Mouse (Mus musculus): ENCODE measurements at regions not wholly inside any gene's neighbourhood (a gene's known extent, or its start where the extent isn't known, plus 50 kb on each side); places are given as distances from the start of the nearest gene placed in this dataset.

- no peak for DNase-seq (ENCODE audit: low spot score in 2 of 2)
Measured at GRCm38 (mm10) chr1:80030635-80031034, 169.7 kb upstream of the Serpine2 start.

DNA sequence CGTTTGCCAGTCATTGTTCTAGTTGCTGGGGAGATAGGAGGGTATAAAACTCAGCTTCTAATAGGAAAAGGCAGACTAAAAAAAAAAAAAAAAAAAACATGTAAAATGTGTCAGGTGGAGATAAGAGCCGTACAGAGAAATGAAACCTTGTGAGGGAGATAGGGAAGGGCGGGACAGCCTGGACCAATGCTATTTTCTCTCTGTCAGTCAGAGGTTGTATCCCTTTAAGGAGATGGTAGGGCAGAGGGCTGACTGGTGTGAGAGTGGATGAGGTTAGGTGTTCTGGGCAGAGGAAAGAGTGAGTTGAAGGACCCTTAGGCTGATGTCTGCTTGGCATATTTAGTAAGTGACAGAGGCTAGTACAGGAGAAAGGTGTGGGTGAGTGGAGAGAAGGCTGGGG lies 169.2 kb upstream of the Serpine2 start:
- no peak for DNase-seq (ENCODE audit: low spot score in 2 of 2)

DNA sequence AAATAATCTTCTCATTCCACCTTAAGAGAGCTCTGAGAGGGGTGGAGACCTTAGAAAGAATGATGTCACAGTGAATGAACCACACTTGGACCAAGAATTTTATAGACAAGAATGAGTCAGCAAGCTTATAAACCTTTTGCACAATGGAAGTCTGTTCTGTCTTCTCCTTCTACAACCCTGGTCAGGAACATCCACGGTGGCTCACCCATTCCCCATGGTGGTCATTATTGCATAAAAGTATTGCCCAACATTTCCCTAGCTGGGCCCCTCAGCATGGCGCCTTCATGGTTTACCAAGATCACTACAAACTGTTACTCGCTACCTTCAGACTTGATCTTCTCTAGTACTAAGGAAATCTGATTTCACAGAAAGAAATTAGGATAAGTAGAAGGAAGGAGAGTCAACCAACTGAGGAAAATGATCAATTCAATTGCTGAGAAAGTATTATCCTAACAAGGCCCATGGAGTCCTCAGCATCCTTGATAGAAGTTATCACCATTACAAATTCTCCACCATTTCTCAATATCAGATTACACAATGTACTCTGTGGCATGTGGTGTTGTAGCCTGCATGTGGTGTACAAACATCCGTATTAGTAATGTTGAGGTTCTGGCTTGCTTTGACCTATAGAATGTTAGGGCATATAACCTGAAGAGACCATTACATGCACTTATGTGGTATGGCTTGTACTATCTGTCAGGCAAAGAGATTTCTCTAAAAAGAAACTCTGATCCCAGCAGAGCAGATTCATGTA lies 165.1 kb upstream of the Serpine2 start:
- no peak for DNase-seq (ENCODE audit: low spot score in 2 of 2)

GRCm38 (mm10) chr1:80023518-80024095 lies 162.6 kb upstream of the Serpine2 start:
- DNase-seq (ENCODE audit: low spot score in 2 of 2): no peak

DNA sequence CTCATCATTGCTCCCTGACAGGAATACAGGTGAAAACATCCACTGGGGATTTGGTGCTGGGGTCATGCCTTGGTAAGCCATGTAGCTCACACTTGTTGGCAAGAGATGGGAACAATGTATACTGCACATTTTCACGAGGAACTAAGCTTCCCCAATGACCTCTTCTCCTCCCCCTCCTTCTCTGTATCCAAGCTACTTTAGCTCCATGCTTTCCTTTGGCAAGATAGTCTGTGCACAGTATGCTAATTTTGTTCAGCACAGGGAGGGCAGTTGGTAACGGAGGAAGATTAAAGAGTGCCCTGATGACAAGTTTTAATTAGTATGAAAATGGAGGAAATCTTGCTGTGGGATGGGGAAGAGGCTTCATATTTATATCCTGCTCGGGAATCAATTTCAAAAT lies 160.9 kb upstream of the Serpine2 start:
- DNase-seq (ENCODE audit: low spot score in 2 of 2): no peak

GRCm38 (mm10) chr1:80018391-80019065 lies 157.5 kb upstream of the Serpine2 start:
- no peak for DNase-seq (ENCODE audit: low spot score in 2 of 2)

DNA sequence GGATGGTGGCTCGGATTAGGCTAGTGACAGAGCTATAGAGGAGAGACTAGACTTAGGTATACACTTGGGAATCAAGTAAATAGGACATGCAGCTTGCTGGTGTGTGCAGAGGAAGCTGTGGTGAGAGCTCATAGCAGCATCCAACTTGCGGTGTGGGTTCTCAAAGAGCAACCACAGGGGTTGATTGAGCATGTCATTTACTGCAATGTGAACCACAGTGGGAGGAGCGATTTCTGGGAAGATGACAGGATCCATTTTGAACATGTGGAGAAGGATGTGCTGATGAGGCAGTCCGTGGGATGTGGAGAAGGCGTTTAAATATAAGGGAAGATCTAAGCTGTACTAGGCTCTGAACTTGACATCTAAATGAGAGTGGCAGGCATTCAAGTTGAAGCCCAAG lies 154.5 kb upstream of the Serpine2 start:
- DNase-seq (ENCODE audit: low spot score in 2 of 2): no peak

- no peak for DNase-seq (ENCODE audit: low spot score in 2 of 2)
Measured at GRCm38 (mm10) chr1:80014586-80014985, 153.6 kb upstream of the Serpine2 start.

- no peak for DNase-seq (ENCODE audit: low spot score in 2 of 2)
Measured at GRCm38 (mm10) chr1:80010724-80011123, 149.7 kb upstream of the Serpine2 start.

DNA sequence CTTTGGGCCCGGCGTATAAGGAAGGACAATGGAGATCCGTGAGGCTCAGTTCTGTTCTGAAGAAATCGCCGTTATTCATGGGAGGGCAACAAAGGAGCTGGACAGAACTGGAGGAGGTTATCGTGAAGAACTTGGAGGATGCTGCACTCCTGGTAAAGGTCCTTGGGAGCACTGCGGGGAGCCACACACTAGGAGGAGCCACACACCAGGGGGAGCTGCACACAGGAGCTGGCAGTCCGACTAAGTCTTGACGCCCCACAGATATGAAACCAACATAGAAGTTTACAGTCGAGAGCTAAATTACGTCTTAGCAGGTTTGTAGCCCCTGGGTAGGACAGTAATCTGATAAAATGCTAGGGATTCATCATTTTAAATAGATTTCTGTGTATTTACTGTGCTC lies 138.1 kb upstream of the Serpine2 start:
- DNase-seq (ENCODE audit: low spot score in 2 of 2): no peak

- DNase-seq (ENCODE audit: low spot score in 2 of 2): no peak
Measured at GRCm38 (mm10) chr1:79997911-79998310, 136.9 kb upstream of the Serpine2 start.

DNA sequence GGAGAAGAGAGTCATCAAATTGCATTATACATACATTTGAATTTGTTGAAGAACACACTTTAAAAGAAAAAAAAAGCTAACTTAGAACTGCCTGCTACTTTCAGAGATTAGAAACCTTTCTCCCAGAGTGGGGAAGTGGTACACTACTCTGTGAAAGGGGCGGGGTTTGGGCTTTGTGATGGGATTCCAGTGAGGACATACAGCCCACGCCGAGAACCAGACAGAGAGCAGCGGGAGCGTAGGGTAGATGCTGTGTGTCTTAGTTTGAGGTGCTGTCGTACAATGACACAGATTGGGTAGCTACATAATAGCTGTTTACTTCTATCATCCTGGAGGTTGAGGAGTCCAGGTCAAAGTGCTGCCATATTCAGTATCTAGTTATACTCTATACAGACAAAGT lies 136.5 kb upstream of the Serpine2 start:
- no peak for DNase-seq (ENCODE audit: low spot score in 2 of 2)

GRCm38 (mm10) chr1:79984721-79985120 lies 123.7 kb upstream of the Serpine2 start:
- no peak for DNase-seq (ENCODE audit: low spot score in 2 of 2)

DNA sequence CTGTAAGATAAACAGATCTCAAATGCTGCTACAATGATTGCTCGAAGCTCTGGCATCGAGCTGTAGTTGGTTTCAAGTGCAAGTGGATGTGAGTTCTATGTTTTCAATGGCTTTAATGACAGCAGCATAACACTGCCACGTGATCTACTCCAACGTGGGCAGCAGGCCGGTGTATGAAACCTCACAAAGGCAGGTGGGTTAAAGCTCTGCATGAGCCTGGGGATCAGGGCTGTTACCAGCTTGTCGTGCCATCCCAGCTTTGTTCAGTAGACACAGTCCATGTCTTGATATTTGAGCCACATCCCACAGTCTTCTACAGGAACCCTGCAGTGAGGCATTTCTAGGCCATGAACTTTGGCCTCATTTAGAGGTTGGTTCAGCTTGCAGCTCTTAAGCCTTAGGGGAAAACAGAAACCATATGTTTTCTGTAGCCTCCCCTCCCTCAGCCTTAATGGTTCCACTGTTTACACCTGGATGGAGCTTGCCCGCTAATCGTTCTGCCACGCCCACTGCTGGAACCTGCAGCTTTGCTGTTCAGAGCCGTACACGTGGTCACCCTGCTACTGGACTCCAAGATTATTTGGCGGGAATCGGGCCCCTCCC lies 121.8 kb upstream of the Serpine2 start:
- no peak for DNase-seq (ENCODE audit: low spot score in 2 of 2)

- DNase-seq (ENCODE audit: low spot score in 2 of 2): no peak
Measured at GRCm38 (mm10) chr1:79979863-79980262, 118.9 kb upstream of the Serpine2 start.

DNA sequence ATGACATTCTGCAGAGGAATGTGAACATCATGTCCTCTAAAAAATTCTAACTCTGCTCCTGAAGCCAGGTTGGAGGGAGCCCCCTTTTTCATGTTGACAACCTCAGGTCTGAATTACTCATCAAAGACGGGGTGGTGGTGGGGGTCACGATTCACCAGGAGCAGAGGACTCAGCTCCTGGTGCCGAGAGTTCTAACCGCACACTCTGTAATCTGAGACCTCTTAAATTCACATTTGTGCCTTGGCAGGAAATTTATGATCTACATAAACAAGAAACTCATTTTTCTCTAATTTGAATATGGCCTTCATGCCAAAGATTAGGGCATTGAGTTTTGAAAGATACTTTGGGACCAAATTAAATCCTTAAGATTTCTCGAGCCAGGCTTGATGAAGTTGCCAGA lies 117.2 kb upstream of the Serpine2 start:
- DNase-seq (ENCODE audit: low spot score in 2 of 2): no peak

GRCm38 (mm10) chr1:79956121-79956520 lies 95.1 kb upstream of the Serpine2 start:
- peak; percentile 9 to 25 for DNase-seq (ENCODE audit: low spot score in 2 of 2)

DNA sequence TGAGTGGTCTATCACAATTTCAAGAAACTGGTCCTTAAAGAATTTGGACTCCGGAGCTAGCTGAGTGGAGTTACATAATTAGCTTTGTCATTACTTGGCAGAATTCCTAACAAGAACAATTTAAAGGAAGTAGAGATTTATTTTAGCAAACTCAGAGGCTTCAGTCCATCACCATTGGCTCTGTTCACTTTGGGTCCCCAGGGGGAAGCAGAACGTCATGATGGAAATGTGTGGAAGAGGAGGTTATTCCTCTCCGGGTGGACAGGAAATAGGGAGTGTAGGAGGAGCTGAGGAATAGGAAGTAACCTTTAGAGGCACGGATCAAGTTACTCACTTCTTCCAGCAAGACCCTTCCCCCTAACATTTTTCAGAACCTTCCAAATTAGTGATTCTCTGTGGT lies 83.3 kb upstream of the Serpine2 start:
- DNase-seq (ENCODE audit: low spot score in 2 of 2): no peak

GRCm38 (mm10) chr1:79932435-79932834 lies 71.5 kb upstream of the Serpine2 start:
- DNase-seq (ENCODE audit: low spot score in 2 of 2): no peak

DNA sequence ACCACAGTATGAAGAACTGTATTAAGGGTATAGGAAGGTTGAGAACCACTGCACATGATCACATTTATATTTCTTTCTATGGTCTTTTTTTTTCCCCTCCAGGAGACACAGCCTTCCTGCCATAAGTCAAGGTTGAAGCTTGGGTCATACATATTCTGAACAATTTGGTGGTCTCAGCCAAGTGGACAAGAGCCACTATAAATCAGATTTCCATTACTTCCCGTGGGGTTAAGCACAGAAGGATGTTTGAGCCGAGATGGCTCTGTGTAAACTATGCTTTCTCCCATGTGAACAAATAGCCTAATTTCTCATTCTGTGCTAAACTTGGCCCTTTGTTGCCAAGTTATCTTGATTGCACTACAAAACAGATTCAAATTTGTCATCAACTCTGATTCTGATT lies 66.8 kb upstream of the Serpine2 start:
- DNase-seq (ENCODE audit: low spot score in 2 of 2): no peak

- no peak for DNase-seq (ENCODE audit: low spot score in 2 of 2)
Measured at GRCm38 (mm10) chr1:79925776-79926175, 64.8 kb upstream of the Serpine2 start.

DNA sequence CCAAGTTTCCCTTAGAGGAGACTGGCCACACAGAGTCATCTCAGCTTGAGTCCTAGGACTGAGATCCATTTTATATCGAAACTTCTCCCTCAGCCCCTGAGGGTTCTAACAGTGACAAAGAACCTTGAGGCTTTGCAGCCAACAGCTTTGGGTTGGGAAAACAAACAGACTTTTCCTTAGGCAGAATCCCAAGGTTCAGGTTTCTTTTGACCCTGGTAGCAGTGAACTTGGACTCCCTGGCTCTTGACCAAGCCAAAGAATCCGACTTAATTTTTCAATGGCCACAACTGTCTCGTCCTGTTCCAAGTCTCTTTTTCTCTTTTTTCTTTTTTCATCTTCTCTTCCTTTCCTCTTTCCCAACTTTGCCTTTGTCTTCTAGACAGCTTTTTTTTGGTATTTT lies 60.9 kb upstream of the Serpine2 start:
- no peak for DNase-seq (ENCODE audit: low spot score in 2 of 2)

Measured in layer of hippocampus, adult 8-10 months (tissue).